Mouse (Mus musculus) liver, postnatal 0 days (tissue): ENCODE results near the gene Ocel1. TPM values are rescaled to one million over a fixed set of nuclear protein-coding genes. Genes with fewer than 3 reads are reported as not detected.

Experiments used
- ATAC-seq: fragments of 200-750 bp; cut with Nextera tagmentation; 2 replicates; pipeline ENCODE4 v1.8.0; 2017; ENCODE audit warnings: mild to moderate bottlenecking, moderate library complexity
- DNase-seq: peaks from one replicate; pipeline ENCODE4 v3.0.0-alpha.2; 2016
- H3K27ac ChIP-seq: fragments of 300-500 bp; sonication (generic); 2 replicates; pipeline ENCODE4 v1.5.1; 2014; ENCODE audit warnings: antibody characterized with exemption, moderate library complexity, mild to moderate bottlenecking, low read depth
- H3K27me3 ChIP-seq: fragments of 300-500 bp; sonication (generic); 2 replicates; pipeline ENCODE4 v1.6.1; 2014; ENCODE audit warnings: low read length, control low read depth, mixed read lengths; ENCODE audit not compliant: insufficient read depth
- H3K36me3 ChIP-seq: fragments of 300-500 bp; sonication (generic); replicated peaks from 2 replicates; pipeline ENCODE4 v1.6.1; 2014; ENCODE audit warnings: mild to moderate bottlenecking, control low read depth, low read length, moderate library complexity, mixed read lengths; ENCODE audit not compliant: insufficient read depth
- H3K4me1 ChIP-seq: fragments of 300-500 bp; sonication (generic); 2 replicates; pipeline ENCODE4 v1.6.1; 2014; ENCODE audit warnings: antibody characterized with exemption, mild to moderate bottlenecking, control low read depth; ENCODE audit not compliant: insufficient read depth
- H3K4me2 ChIP-seq: fragments of 300-500 bp; sonication (generic); 2 replicates; pipeline ENCODE4 v1.6.1; 2014; ENCODE audit warnings: low read depth, mild to moderate bottlenecking, low read length, moderate library complexity, mixed read lengths
- H3K4me3 ChIP-seq: fragments of 300-500 bp; sonication (generic); 2 replicates; pipeline ENCODE4 v1.5.1; 2014; ENCODE audit warnings: low read depth, low read length
- H3K9ac ChIP-seq: fragments of 300-500 bp; sonication (generic); replicated peaks from 2 replicates; pipeline ENCODE4 v1.6.1; 2014; ENCODE audit warnings: mild to moderate bottlenecking, moderate library complexity
- H3K9me3 ChIP-seq: fragments of 300-500 bp; sonication (generic); 2 replicates; pipeline ENCODE4 v1.6.1; 2016; ENCODE audit warnings: mild to moderate bottlenecking, control low read depth, low read length, mixed read lengths
- CTCF ChIP-seq: sonication (generic); IDR thresholded peaks from 2 replicates; pipeline ENCODE4 v1.5.1; 2016; ENCODE audit warnings: antibody characterized with exemption, low read depth
- EP300 ChIP-seq: IDR thresholded peaks from 2 replicates; pipeline ENCODE4 v1.6.1; 2016; ENCODE audit warnings: antibody characterized with exemption, low read depth, mild to moderate bottlenecking
- WGBS: fragments of 180-500 bp; shearing (Covaris S2); extraction: QIAGEN DNeasy Blood & Tissue Kit; methylation state at CpG from one replicate; pipeline ENCODE4 v1.1.7; 2014; ENCODE audit not compliant: insufficient replicate concordance; 5-methylcytosine and 5-hydroxymethylcytosine counted together
- polyA plus RNA-seq: library from polyadenylated mRNA; unstranded; fragments of >200 nt; fragmentation: Nextera tagmentation; extraction: Ambion mirVana; gene quantifications from 2 replicates; pipeline ENCODE4 v1.2.1, GENCODE M21; 2015

The Ocel1 gene
- polyA plus RNA-seq, 1 experiment from 2014 or later: 5.3 TPM

DNA sequence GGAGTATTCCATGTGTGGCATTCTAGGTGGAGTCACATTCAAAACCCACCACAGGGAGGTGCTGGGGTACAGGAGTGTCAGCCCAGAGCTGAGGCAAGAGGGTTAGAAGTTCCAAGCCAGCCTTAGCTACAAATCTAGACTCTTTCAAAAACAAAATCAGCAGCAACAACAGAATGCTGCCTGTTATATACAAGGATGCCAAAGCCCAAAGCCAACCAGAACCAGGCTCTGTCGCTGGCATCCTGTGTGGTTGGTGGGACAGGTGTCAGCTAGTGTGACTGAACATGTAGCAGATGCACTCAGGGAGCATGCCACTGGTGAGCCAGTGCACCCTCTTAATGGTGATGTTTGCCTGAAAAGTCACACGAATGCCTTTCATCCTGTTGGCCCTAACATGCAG is 29.7 kb downstream of the Ocel1 start:
- WGBS: 87% methylated on average over 2 of the region's 2 CpGs
- Histone ChIP-seq H3K36me3 (peaks cover 18% of the 10 kb centered on the region), H3K4me1 (peaks cover 22% of the 10 kb centered on the region), H3K27ac (no peak overlapping the region), H3K9me3 (no peaks in the 10 kb centered on the region), H3K9ac (no peak overlapping the region), H3K4me2 (no peak overlapping the region), H3K27me3 (no peaks in the 10 kb centered on the region), H3K4me3 (no peak overlapping the region)
- ATAC-seq (no peak), DNase-seq (no peak)
- TF ChIP-seq EP300 (no peak), CTCF (no peak)

DNA sequence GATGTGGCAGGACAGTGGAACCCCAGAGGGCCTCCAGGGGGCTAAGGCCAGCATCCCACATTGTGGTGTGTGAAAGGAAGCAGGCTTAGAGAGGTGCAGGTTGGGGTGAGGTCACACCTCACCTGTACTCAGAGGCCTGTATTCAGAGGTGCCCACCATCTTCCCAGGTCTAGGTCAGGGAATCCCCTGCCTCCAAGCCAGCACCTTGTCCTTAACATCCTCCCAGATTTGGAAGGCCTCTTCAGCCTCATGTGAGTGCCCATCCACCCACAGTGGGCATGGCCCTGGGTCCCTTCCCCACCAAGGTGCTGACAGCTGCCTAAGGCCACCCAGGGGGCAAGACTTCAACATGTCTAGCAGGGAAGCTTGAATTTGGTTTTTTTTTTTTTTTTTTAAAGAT is 30.4 kb downstream of the Ocel1 start:
- no peak overlapping the region for H3K4me2 ChIP-seq
- H3K36me3 ChIP-seq: peaks cover 18% of the 10 kb centered on the region
- no peak overlapping the region for H3K27ac ChIP-seq
- H3K9me3 ChIP-seq: no peaks in the 10 kb centered on the region
- no peak overlapping the region for H3K9ac ChIP-seq
- H3K27me3 ChIP-seq: no peaks in the 10 kb centered on the region
- no peak for TF ChIP-seq CTCF
- no peak for TF ChIP-seq EP300
- ATAC-seq: no peak
- no peak for DNase-seq
- no peak overlapping the region for H3K4me3 ChIP-seq
- H3K4me1 ChIP-seq: peaks cover 23% of the 10 kb centered on the region

DNA sequence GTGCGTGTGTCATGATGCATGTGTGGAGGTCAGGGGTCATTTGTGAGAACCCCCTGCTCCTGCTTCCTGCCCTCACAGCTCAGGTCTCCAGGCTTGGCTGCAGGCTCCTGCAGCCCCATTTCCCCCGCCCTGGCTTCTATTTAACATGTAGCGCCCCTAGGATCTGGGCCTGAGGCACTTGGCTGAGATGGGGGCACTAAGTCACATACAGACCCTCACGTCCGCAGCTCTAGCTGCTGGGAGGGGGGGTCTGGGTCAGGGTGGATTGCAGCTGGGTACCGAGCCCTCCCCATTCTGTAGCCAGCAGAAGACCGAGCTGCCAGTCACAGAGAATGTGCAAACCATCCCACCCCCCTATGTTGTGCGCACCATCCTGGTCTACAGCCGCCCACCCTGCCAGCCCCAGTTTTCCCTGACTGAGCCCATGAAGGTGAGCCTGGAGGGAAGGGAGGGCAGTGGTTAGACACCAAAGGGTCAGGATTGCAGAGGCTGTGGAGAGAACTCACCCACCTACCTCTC is 31.4 kb downstream of the Ocel1 start:
- no peak overlapping the region for H3K4me2 ChIP-seq
- peaks cover 24% of the 10 kb centered on the region for H3K36me3 ChIP-seq
- 84% methylated on average over 9 of the region's 9 CpGs for WGBS
- no peak overlapping the region for H3K4me3 ChIP-seq
- TF ChIP-seq CTCF (no peak), EP300 (no peak)
- no peaks in the 10 kb centered on the region for H3K9me3 ChIP-seq
- no peak overlapping the region for H3K9ac ChIP-seq
- peaks cover 23% of the 10 kb centered on the region for H3K4me1 ChIP-seq
- no peaks in the 10 kb centered on the region for H3K27me3 ChIP-seq
- DNase-seq (no peak), ATAC-seq (no peak)
- H3K27ac ChIP-seq: no peak overlapping the region

DNA sequence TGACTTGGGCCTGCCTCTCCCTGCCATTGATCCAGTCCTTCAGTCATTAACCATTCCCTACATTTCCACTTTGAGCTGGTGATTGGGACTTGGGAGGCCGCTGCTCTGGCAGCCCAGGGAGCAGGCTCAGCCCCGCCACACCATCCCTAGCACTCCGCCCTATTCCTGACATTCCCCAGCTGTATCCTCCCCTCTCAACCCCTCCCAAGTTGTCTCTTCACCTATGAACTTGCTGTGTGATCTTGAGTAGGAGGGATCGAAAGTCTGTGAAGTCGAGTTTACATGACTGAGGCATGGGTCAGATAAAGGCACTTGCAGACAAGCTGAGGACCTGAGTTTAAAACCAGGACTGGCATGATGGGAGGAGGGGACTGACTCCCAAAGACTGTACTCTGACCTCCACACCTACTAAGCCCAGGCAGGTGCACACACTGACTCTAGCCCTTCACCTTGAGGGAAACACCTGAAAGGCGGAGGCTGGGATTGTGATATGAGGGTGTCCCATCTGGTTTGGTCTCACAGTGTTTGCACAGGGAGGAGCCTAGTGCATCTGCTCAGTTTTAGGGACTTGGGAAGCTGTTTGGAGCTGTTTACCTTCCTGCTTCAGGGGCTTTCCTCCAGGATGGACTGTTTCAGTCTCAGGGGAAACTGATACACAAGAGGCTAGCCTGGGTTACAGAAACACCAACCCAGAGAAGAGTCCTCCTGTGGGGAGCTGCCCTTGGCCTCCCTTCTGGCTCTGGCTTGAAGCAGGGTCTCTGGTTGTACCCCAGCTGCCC is 32.2 kb downstream of the Ocel1 start:
- no peaks in the 10 kb centered on the region for H3K27me3 ChIP-seq
- H3K36me3 ChIP-seq: peaks cover 30% of the 10 kb centered on the region
- no peak overlapping the region for H3K4me3 ChIP-seq
- no peak overlapping the region for H3K9ac ChIP-seq
- H3K4me1 ChIP-seq: peaks cover 20% of the 10 kb centered on the region
- TF ChIP-seq EP300 (no peak), CTCF (no peak)
- H3K9me3 ChIP-seq: no peaks in the 10 kb centered on the region
- H3K27ac ChIP-seq: no peak overlapping the region
- no peak for DNase-seq
- no peak for ATAC-seq
- no peak overlapping the region for H3K4me2 ChIP-seq
- 73% methylated on average over 6 of the region's 6 CpGs for WGBS

DNA sequence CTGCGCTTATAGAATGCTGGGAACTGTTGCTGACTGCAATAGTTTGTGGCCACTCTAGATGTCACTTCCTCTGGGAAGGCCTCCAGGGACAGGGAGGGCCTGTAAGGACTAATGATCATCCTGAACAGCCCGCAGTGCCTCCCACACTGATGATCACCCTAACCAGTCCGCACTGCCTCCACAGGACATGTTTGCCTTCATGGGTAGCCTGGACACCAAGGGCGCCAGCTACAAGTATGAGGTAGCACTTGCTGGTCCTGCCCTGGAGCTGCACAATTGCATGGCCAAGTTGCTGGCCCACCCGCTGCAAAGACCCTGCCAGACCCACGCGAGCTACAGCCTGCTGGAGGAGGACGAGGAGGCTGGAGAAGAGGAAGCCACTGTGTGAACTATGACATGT is 32.9 kb downstream of the Ocel1 start:
- Histone ChIP-seq H3K9ac (no peak overlapping the region), H3K4me1 (peaks cover 20% of the 10 kb centered on the region), H3K36me3 (peaks cover 33% of the 10 kb centered on the region), H3K27ac (no peak overlapping the region), H3K9me3 (no peaks in the 10 kb centered on the region), H3K4me3 (no peak overlapping the region), H3K27me3 (no peaks in the 10 kb centered on the region), H3K4me2 (no peak overlapping the region)
- WGBS: 76% methylated on average over 8 of the region's 8 CpGs
- TF ChIP-seq EP300: no peak
- TF ChIP-seq CTCF: no peak
- ATAC-seq: no peak
- DNase-seq: no peak

DNA sequence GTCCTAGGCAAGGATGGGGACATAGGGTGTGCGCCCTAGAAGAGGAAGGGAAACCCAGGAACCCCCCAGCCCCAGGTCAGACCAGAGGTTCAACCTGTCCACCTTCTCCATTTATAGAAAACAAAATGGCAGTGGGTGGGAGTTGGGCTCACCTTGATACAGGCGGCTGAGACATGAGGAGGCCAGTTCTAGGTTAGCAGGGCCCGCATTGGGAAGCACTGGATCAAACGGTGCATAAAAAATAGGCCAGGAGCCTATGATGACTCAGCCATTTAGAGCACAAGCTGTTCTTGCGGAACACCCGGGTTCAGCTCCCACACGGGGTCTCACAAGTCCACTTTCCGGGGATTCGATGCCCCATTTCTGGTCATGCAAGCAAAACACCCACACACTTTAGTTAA is 33.9 kb downstream of the Ocel1 start:
- H3K36me3 ChIP-seq: peaks cover 35% of the 10 kb centered on the region
- no peak for TF ChIP-seq EP300
- H3K9me3 ChIP-seq: no peaks in the 10 kb centered on the region
- no peak overlapping the region; the same call in 1 of the 2 replicates for H3K4me3 ChIP-seq
- H3K4me2 ChIP-seq: peak overlapping the region; percentile 97
- 61% methylated on average over 9 of the region's 9 CpGs for WGBS
- ATAC-seq (no peak), DNase-seq (no peak)
- peaks cover 20% of the 10 kb centered on the region for H3K4me1 ChIP-seq
- H3K27ac ChIP-seq: no peak overlapping the region
- H3K27me3 ChIP-seq: no peaks in the 10 kb centered on the region
- H3K9ac ChIP-seq: no peak overlapping the region
